Mouse (Mus musculus): Measurements from ENCODE around the gene Rerg.

The Rerg gene

GRCm38 (mm10) chr6:137131794-137132193 lies 38.5 kb downstream of the Rerg start:
- no peak for DNase-seq (ENCODE audit: low read depth, low spot score)

GRCm38 (mm10) chr6:137131349-137131748 lies 38.9 kb downstream of the Rerg start:
- no peak for DNase-seq (ENCODE audit: low read depth, low spot score)

GRCm38 (mm10) chr6:137126861-137127260 lies 43.4 kb downstream of the Rerg start:
- no peak for DNase-seq (ENCODE audit: low read depth, low spot score)

- DNase-seq (ENCODE audit: low read depth, low spot score), result peak; percentile 37
Measured at GRCm38 (mm10) chr6:137126224-137126623, 44.1 kb downstream of the Rerg start.

- DNase-seq (ENCODE audit: low read depth, low spot score), result no peak
Measured at GRCm38 (mm10) chr6:137125433-137125832, 44.9 kb downstream of the Rerg start.

- no peak for DNase-seq (ENCODE audit: low read depth, low spot score)
Measured at GRCm38 (mm10) chr6:137125006-137125405, 45.3 kb downstream of the Rerg start.

- no peak for DNase-seq (ENCODE audit: low read depth, low spot score)
Measured at GRCm38 (mm10) chr6:137116849-137117473, 53.3 kb downstream of the Rerg start.

GRCm38 (mm10) chr6:137114859-137115258 lies 55.4 kb downstream of the Rerg start:
- DNase-seq (ENCODE audit: low read depth, low spot score), result no peak

GRCm38 (mm10) chr6:137111266-137111813 lies 59.0 kb downstream of the Rerg start:
- DNase-seq (ENCODE audit: low read depth, low spot score), result no peak

GRCm38 (mm10) chr6:137110778-137111174 lies 59.5 kb downstream of the Rerg start:
- no peak for DNase-seq (ENCODE audit: low read depth, low spot score)

- DNase-seq (ENCODE audit: low read depth, low spot score), result no peak
Measured at GRCm38 (mm10) chr6:137109811-137110777, 60.2 kb downstream of the Rerg start.

- DNase-seq (ENCODE audit: low read depth, low spot score), result no peak
Measured at GRCm38 (mm10) chr6:137105285-137105684, 65.0 kb downstream of the Rerg start.

GRCm38 (mm10) chr6:137102662-137103179 lies 67.6 kb downstream of the Rerg start:
- no peak for DNase-seq (ENCODE audit: low read depth, low spot score)

- no peak for DNase-seq (ENCODE audit: low read depth, low spot score)
Measured at GRCm38 (mm10) chr6:137101886-137102661, 68.2 kb downstream of the Rerg start.

GRCm38 (mm10) chr6:137100259-137100658 lies 70.0 kb downstream of the Rerg start:
- DNase-seq (ENCODE audit: low read depth, low spot score), result no peak

- DNase-seq (ENCODE audit: low read depth, low spot score), result peak; percentile 9
Measured at GRCm38 (mm10) chr6:137098232-137099191, 71.8 kb downstream of the Rerg start.

GRCm38 (mm10) chr6:137094475-137094874 lies 75.8 kb downstream of the Rerg start:
- DNase-seq (ENCODE audit: low read depth, low spot score), result no peak

GRCm38 (mm10) chr6:137088469-137088868 lies 81.8 kb downstream of the Rerg start:
- DNase-seq (ENCODE audit: low read depth, low spot score), result no peak

GRCm38 (mm10) chr6:137087956-137088355 lies 82.3 kb downstream of the Rerg start:
- no peak for DNase-seq (ENCODE audit: low read depth, low spot score)

- DNase-seq (ENCODE audit: low read depth, low spot score), result no peak
Measured at GRCm38 (mm10) chr6:137087470-137087869, 82.8 kb downstream of the Rerg start.

Data from embryo, embryonic 11.5 days (tissue).